Mouse (Mus musculus) thymus, adult 2 months (tissue): ENCODE measurements around the gene Irs1.

Experiments used
- CTCF ChIP-seq: fragments of 200-500 bp; IDR thresholded peaks from 2 replicates; pipeline ENCODE4 v1.5.1; 2012; ENCODE audit warnings: mild to moderate bottlenecking, control low read depth, low read length, moderate library complexity, borderline replicate concordance; ENCODE audit not compliant: control insufficient read depth, poor library complexity, insufficient read depth; ENCODE audit errors: extremely low read depth
- POLR2A ChIP-seq: fragments of 200-500 bp; IDR thresholded peaks from 2 replicates; pipeline ENCODE4 v1.6.1; 2012; ENCODE audit warnings: mild to moderate bottlenecking, low read length, control low read depth, moderate library complexity; ENCODE audit not compliant: control insufficient read depth, poor library complexity, insufficient read depth; ENCODE audit errors: extremely low read depth

DNA sequence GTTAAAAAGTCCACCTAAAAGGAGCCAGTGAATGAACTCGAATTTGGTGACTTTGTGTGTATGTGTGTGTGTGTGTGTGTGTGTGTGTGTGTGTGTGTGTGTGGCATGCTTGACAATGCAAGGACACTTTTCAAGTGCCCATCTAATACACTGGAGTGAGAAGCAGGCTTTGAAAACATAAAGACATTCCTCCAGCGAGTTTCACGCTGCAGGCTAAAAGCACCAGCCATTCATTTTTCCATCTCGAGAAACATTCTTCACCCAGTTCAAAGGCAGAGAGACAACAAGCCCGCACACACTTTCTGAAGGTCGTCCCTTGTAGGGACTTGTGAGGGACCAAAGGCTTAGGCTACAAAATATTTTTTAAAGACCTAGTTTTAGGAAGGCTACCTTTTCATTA lies 17.7 kb downstream of the Irs1 start:
- no peak for TF ChIP-seq CTCF
- TF ChIP-seq POLR2A, result no peak
